Mouse (Mus musculus): ENCODE measurements around the gene Cutc. TPM values are rescaled to one million over a fixed set of nuclear protein-coding genes. Genes with fewer than 3 reads are reported as not detected.

The Cutc gene
- 10 to 100 TPM; 11.1 to 11.7 TPM for total RNA-seq (2021)

DNA sequence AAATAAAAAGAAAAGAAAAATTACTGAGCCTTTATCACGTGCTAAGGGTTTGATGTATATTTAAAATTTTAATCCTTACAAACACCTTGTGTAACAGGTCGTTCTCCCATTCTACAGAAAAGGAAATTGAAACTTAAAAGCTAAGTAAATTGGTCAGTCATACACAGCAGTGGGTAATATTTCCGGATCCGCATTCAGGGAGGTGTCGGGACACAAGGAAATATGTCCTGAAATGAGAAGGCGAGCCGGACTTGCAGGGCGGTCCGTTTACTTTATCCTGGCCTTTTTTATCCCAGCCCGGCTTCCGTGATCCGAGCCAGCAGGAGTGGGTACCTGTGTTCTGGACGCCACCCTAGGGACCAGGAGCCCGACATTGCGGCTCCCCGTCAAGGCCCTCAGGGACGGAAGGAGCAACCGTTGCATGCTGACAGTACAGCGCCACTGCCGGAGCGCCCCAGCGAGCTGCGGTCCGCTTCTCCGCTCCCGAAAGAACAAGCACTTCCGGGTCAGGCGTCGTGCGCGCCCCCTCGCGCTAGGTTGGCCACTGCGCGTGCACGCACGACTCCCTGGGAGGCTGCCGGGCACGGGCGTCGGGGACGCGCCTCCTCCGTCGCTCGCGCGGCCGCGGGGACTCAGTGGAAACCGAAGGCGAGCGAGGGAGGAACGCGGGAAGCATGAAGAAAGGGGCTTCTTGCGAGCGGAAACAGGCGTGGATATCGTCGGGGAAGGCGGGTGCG lies at the start of gene Cutc, which contains the start of gene Cox15:
Gene Cutc (plus strand): TSS at position 508 of the 737 bp plus-strand sequence.
Gene Cox15 (minus strand): TSS at position 512 of the 737 bp plus-strand sequence.
- DNase-seq (ENCODE audit: low spot score), result peak; percentile 96
- intact Hi-C loops (cut with DNase I), result loop anchor here (5.0 to 10.0 kb wide), 2 partner anchors 75 to 258 kb away; no protein-coding TSS in a partner anchor

DNA sequence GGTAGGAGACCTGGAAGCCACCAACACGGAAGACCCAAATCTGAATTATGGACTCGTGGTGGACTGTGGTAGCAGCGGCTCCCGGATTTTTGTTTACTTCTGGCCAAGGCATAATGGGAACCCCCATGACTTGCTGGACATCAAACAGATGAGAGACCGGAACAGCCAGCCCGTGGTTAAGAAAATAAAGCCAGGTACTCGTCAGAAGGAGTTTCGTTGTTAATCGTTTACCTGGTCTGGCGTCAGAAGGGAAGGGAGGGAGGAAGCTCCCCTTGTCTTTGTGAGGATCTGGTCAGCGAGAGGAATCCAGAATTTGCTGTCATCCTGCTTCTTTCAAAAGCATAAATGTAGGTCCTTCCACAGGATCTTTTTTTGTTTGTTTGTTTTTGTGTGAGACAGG lies 48.6 kb upstream of the Cutc start:
- intact Hi-C loops (cut with DNase I), result no loop called here
- DNase-seq (ENCODE audit: low spot score), result no peak

DNA sequence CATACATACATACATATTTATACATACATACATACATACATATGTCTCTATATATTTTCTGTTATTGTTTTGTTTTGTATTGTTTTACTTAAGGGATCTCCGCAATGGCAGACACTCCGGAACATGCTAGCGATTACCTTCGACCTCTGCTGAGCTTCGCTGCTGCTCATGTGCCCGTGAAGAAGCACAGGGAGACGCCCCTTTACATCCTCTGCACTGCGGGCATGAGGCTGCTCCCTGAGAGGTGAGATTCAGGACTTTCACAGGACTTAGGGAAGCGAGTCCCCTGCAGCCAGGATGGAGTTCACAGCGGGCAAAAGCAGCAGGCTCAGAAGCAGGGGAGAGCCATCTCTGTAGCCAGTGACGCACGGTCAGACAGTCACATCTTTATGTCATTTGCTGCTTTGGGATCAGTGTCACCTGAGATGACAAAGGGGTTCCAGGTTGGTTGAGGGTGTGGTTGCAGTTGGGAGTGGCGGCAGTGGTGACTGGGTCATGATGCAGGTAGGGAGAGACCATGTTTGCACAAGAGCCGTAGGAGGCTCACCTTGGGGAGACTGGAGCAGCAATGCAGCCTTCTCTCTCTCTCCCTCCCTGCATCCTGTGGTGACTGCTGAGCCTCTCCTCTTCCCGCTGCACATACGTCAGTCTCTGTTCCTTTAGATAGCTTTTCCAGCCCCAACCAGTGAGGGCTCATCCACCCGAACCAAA lies 47.9 kb upstream of the Cutc start:
- intact Hi-C loops (cut with DNase I), result no loop called here
- no peak for DNase-seq (ENCODE audit: low spot score)

GRCm38 (mm10) chr19:43708206-43708605 lies 44.6 kb upstream of the Cutc start:
- DNase-seq (ENCODE audit: low spot score), result no peak
- intact Hi-C loops (cut with DNase I), result no loop called here

DNA sequence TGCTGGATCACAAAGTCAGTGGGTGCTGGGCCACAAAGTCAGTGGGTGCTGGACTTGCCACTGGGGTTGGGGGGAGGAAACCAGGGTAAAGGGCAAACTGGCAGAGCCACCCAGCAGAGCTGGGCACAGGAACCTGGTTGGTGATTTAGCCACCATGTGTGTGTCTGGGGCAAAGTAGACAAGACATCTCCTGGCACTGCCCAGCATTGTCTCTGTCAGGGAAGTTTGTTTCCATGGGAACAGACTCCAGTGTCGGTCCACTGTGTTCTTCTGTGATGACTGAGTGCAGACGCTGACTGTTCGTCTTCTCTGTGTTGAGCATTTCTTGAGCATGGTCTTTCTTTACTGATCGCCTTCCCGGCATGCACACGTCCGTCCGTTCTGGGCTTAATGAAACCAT lies 43.5 kb upstream of the Cutc start:
- intact Hi-C loops (cut with DNase I), result no loop called here
- DNase-seq (ENCODE audit: low spot score), result no peak

GRCm38 (mm10) chr19:43711159-43711916 lies 41.5 kb upstream of the Cutc start:
- DNase-seq (ENCODE audit: low spot score), result no peak
- intact Hi-C loops (cut with DNase I), result no loop called here

- no peak for DNase-seq (ENCODE audit: low spot score)
- intact Hi-C loops (cut with DNase I), result no loop called here
Observed at GRCm38 (mm10) chr19:43711971-43712370, 40.8 kb upstream of the Cutc start.

- no peak for DNase-seq (ENCODE audit: low spot score)
- intact Hi-C loops (cut with DNase I), result no loop called here
Observed at GRCm38 (mm10) chr19:43720061-43720460, 32.7 kb upstream of the Cutc start.

DNA sequence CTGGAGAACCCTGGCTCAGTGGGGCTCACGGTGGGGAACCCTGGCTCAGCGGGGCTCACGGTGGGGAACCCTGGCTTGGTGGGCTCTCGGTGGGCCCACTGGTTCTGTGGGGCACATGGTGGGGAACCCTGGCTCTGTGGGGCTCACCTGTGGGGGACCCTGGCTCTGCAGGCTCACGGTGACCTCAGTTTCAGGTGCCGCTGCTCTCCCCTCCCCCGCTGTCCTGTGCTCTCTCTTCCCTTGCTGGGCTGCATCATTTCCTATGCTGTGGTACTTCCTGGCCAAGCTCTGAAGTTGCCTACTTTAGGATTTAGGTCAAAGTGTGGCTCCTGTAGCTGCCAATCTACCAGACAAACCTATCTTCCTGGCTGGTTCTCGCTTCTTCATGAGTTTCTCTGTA lies 29.9 kb upstream of the Cutc start:
- DNase-seq (ENCODE audit: low spot score), result no peak
- intact Hi-C loops (cut with DNase I), result no loop called here

- intact Hi-C loops (cut with DNase I), result no loop called here
- no peak for DNase-seq (ENCODE audit: low spot score)
Observed at GRCm38 (mm10) chr19:43723501-43723900, 29.3 kb upstream of the Cutc start.

DNA sequence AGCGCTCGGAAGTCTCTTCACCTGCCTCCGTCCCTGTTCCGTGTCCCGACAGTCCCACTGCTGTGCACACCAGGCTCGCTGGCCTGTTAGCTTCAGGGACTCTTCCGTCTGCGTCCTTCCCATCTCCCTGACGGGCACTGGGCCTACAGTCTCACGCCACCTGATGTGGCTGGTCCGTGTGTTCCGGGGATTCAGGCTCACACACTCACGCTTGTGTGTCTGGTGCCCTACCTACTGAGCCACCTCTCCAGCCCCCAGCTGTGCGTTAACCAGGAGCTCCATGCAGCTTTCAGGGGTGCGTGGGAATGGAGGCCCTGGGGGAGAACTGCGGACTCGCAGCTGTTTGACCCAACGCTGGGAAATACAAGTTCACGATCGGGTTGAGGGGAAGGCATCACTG lies 28.6 kb upstream of the Cutc start:
- intact Hi-C loops (cut with DNase I), result no loop called here
- no peak for DNase-seq (ENCODE audit: low spot score)

- no peak for DNase-seq (ENCODE audit: low spot score)
- intact Hi-C loops (cut with DNase I), result no loop called here
Observed at GRCm38 (mm10) chr19:43724821-43725220, 28.0 kb upstream of the Cutc start.

DNA sequence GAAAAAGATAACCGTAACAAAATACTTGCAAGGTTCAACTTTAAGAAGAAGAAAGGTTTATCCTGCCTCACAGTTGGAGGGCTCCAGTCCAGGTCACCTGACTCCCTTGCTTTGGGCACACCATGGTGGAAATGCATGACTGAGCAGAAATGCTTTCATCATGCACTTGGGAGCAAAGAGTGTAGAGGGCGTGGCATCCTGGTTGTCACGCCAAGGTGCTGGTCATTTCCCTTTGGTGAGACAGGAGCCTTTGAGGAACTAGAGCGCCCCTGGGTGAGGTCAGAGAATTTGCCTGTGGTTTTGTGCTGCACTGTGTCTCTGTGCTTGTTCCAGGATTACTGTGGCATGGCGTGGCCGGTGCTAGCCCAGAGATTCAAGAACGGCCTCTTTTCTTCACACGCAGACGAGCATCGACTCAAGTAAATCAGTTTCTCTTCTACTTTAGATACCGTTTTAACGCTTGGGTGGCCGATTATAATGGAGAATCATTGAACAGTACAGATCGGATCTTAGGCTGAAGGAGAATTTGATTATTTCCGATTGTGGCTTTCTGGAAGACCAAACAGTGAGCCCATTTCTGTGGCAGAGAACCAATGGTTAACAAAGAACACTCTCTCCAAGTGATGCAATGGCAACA lies 26.2 kb upstream of the Cutc start:
- no peak for DNase-seq (ENCODE audit: low spot score)
- intact Hi-C loops (cut with DNase I), result no loop called here

- intact Hi-C loops (cut with DNase I), result no loop called here
- DNase-seq (ENCODE audit: low spot score), result no peak
Observed at GRCm38 (mm10) chr19:43729296-43730036, 23.3 kb upstream of the Cutc start.

DNA sequence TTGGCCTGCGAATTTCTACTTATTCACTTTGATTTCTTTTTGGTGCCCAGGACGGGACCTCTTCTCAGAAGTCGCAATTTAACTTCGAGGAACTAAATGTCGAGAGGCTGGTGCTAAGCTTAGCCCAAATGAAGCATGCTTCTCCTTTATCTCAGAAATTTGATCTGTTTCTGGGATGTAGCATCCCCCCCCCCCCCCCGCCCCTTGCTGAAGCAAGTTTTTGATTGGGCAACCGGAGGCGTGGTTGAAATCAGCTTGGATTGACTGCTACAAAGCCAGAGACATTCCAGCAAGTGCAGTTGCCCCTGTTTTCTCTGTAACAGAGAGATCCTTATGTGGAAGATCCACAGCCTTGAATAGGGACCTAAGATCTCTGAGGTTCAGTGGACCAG lies 22.8 kb upstream of the Cutc start:
- no peak for DNase-seq (ENCODE audit: low spot score)
- intact Hi-C loops (cut with DNase I), result no loop called here

DNA sequence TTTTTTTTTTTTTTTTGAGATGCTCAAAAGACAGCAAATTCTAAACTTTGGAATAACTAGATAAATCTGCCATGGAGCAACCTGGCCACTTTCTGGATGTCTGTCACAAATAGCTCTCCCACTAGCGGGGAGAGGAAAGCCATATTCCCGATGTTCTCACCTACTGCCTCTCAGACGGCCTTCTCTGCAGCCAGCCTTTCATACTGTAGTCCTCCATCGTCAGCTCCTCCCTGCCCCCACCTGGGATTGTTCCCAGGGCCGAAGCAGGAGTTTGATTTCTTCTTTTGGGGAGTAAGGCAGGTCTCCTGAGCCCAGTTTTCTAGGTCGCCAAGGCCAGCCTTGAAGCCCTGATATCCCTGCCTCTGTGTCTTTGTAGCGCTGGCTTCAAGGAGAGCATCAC lies 21.6 kb upstream of the Cutc start:
- intact Hi-C loops (cut with DNase I), result no loop called here
- DNase-seq (ENCODE audit: low spot score), result no peak

- no peak for DNase-seq (ENCODE audit: low spot score)
- intact Hi-C loops (cut with DNase I), result no loop called here
Observed at GRCm38 (mm10) chr19:43738409-43738808, 14.4 kb upstream of the Cutc start.

GRCm38 (mm10) chr19:43743401-43743800 lies 9.4 kb upstream of the Cutc start:
- DNase-seq (ENCODE audit: low spot score), result no peak
- intact Hi-C loops (cut with DNase I), result no loop called here

DNA sequence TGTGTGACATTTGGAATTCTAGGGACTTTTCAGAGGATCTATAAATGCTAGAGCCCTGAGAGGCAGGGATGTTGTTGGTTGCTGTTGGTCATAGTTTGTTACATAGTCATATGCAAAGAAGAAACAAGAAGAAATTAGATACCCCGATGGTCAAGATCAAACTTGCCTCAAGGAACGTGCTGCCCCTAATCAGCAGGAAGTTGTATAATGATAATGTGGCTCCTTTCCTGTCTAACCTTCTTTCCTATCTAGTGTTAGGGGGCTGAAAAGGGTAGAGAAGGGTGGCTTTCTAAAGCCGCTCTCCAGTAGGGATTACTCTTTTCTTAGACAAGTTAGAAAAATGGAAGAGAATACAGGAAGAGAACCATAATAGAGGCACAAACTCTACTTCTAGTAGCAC lies 7.1 kb upstream of the Cutc start:
- intact Hi-C loops (cut with DNase I), result no loop called here
- no peak for DNase-seq (ENCODE audit: low spot score)

DNA sequence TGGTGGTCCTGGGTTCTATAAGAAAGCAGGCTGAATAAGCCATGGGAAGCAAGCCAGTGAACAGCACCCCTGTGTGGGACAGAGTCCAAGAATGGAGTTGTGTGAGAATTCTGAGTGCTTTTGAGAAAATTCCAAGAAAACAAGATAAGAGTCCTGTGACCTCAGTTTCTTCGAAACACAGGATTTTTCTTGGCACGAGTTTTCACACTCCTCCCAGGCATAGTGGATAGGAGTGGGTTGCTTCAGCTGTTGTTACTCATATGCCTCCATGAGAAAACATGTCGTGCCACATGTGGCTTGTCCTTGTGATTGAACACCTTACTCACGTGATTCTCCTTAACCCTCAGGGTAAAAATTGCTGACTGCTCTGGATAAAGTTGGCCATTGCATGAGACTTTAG lies 4.9 kb upstream of the Cutc start:
- DNase-seq (ENCODE audit: low spot score), result no peak
- intact Hi-C loops (cut with DNase I), result no loop called here
